Mouse (Mus musculus): ENCODE results near the gene Hyou1.

GRCm38 (mm10) chr9:44332918-44333638, 46.2 kb upstream of the Hyou1 start:
- TF ChIP-seq CTCF (IDR thresholded peaks at IDR 0.05; ENCODE audit: control insufficient read depth, insufficient read depth, low read length), result no peak
- TF ChIP-seq POLR2A (IDR thresholded peaks at IDR 0.05; ENCODE audit: borderline replicate concordance, control insufficient read depth, low read depth, low read length), result no peak

Data from bone marrow, adult 2 months (tissue).